Mouse (Mus musculus) liver, adult 2 months (tissue): Measurements from ENCODE around the gene Maff.

Source experiments
- CTCF ChIP-seq: fragments of 200-500 bp; IDR thresholded peaks from 2 replicates; pipeline ENCODE4 v1.5.1; 2011; ENCODE audit warnings: low read depth, low read length, control low read depth
- POLR2A ChIP-seq: fragments of 200-500 bp; IDR thresholded peaks from 2 replicates; pipeline ENCODE4 v1.6.1; 2011; ENCODE audit warnings: low read length, control low read depth; ENCODE audit not compliant: insufficient read depth; ENCODE audit errors: extremely low read depth

DNA sequence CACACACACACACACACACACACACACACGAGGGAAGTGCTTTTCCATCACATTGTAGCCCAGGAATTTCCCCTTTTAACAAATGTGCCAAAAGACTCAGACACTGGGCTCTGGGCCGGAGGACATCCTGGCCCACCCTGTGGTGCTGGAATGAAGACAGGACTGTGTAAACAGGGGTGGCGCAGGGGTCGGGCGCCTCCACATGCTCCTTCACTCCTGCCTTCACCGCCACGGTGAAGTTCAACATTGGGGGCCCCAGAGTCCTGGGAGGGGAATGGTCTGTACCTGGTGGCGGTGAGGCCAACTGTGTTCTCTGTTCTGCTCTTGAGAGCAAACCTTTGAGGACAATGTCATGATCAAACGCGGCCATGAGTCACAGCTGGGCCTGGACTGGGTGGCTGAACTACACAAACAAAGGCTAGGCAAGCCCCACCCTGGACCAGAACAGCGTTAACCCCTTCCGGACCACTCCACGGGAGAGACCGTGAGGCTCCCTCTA lies 21.9 kb downstream of the Maff start:
- TF ChIP-seq POLR2A (no peak), CTCF (no peak)
